Mouse (Mus musculus) embryonic fibroblast, embryonic 13.5 days (primary cell): Measurements from ENCODE around the gene 9330161L09Rik.

Experiments used
- CTCF ChIP-seq: IDR thresholded peaks from 2 replicates; pipeline ENCODE4 v1.5.1; 2011; ENCODE audit warnings: mild to moderate bottlenecking, control low read depth, low read length, moderate library complexity, borderline replicate concordance; ENCODE audit not compliant: insufficient read depth
- POLR2A ChIP-seq: IDR thresholded peaks from 2 replicates; pipeline ENCODE4 v1.6.1; 2011; ENCODE audit warnings: low read depth, mild to moderate bottlenecking, control low read depth, low read length, moderate library complexity

DNA sequence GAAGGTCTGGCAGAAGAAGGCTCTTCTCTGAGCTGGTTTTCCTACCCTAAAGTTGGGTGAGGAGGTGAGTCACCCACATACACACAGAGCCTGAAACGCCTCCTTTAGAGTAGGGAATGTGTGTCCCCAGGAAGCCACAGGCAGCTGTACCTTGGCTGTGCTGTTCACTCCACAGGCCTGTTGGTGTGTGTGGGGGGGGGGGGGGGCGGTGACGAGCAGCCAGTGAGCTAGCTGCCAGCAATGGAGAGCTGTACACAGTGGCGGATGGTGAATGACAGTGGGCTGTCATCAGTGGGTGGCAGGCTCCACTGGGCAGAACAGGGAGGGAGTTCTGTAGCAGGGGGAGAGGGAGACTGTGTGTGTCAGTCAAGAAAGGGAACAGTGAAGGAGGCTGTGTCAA is 30.8 kb downstream of the 9330161L09Rik start:
- TF ChIP-seq CTCF (no peak), POLR2A (no peak)
